Mouse (Mus musculus) heart, embryonic 11.5 days (tissue): ENCODE measurements around the gene Zfp37. TPM values are rescaled to one million over a fixed set of nuclear protein-coding genes. Genes with fewer than 3 reads are reported as not detected.
A peak's percentile ranks its signal among the peaks of the same experiment; 100 is the strongest.

Experiments
- ATAC-seq: fragments of 200-750 bp; cut with Nextera tagmentation; replicated peaks from 2 replicates; pipeline ENCODE4 v1.8.0; 2017; ENCODE audit warnings: moderate library complexity; ENCODE audit not compliant: insufficient number of reproducible peaks, low FRiP score, low TSS enrichment
- H3K27ac ChIP-seq: fragments of 300-500 bp; sonication (generic); 2 replicates; pipeline ENCODE4 v1.5.1; 2014; ENCODE audit warnings: mild to moderate bottlenecking, low read depth, low read length
- H3K27me3 ChIP-seq: fragments of 300-500 bp; sonication (generic); 2 replicates; pipeline ENCODE4 v1.6.1; 2014; ENCODE audit warnings: mild to moderate bottlenecking, low read length, mixed read lengths; ENCODE audit not compliant: control insufficient read depth, insufficient read depth
- H3K36me3 ChIP-seq: fragments of 300-500 bp; sonication (generic); 2 replicates; pipeline ENCODE4 v1.6.1; 2014; ENCODE audit warnings: mild to moderate bottlenecking, low read length, moderate library complexity, mixed read lengths; ENCODE audit not compliant: control insufficient read depth, insufficient read depth
- H3K4me1 ChIP-seq: fragments of 300-500 bp; sonication (generic); 2 replicates; pipeline ENCODE4 v1.6.1; 2014; ENCODE audit warnings: low read length; ENCODE audit not compliant: control insufficient read depth, insufficient read depth
- H3K4me2 ChIP-seq: fragments of 300-500 bp; sonication (generic); 2 replicates; pipeline ENCODE4 v1.6.1; 2014; ENCODE audit warnings: mild to moderate bottlenecking, moderate library complexity
- H3K4me3 ChIP-seq: fragments of 300-500 bp; sonication (generic); 2 replicates; pipeline ENCODE4 v1.5.1; 2014; ENCODE audit warnings: low read depth, low read length
- H3K9ac ChIP-seq: fragments of 300-500 bp; sonication (generic); 2 replicates; pipeline ENCODE4 v1.6.1; 2014; ENCODE audit warnings: mild to moderate bottlenecking, low read depth, low read length, moderate library complexity
- H3K9me3 ChIP-seq: fragments of 300-500 bp; sonication (generic); replicated peaks from 2 replicates; pipeline ENCODE4 v1.6.1; 2016; ENCODE audit warnings: low read length; ENCODE audit not compliant: control insufficient read depth
- WGBS: fragments of 180-500 bp; shearing (Covaris S2); extraction: QIAGEN DNeasy Blood & Tissue Kit; methylation state at CpG from one replicate; pipeline ENCODE4 v1.1.7; 2014; ENCODE audit not compliant: insufficient replicate concordance; 5-methylcytosine and 5-hydroxymethylcytosine counted together
- polyA plus RNA-seq: library from polyadenylated mRNA; unstranded; fragments of >200 nt; fragmentation: Nextera tagmentation; extraction: Ambion mirVana; gene quantifications from 2 replicates; pipeline ENCODE4 v1.2.1, GENCODE M21; 2014

Zfp37 gene
- polyA plus RNA-seq, 1 experiment from 2014 or later, result 8.9 TPM

DNA sequence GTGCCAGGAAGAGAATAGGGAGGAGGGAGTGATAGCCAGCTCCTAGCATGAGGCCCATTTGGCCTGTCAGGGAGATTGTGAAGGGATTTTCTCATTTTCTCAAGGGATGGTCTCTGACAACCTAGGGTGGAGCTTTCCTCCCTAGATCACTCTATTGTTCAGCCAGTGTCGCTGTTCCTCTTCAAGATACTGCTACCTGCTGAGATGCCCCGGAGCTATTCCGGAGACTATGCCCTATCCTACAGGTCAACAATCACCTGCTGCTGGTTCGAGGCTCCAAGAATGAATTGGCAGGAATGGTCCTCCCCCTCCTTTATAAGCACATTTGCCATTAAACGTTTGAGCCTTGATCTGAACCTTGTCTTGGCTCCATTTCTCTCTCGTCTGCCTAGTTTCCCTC, 9.7 kb upstream of the Zfp37 start:
- Histone ChIP-seq H3K36me3 (no peaks in the 10 kb centered on the region), H3K9ac (no peak overlapping the region), H3K4me3 (no peak overlapping the region), H3K27me3 (no peaks in the 10 kb centered on the region), H3K4me2 (no peak overlapping the region), H3K9me3 (peaks cover 3% of the 10 kb centered on the region; the same call in 1 of the 2 replicates), H3K27ac (no peak overlapping the region), H3K4me1 (no peaks in the 10 kb centered on the region)
- 66% methylated on average over 6 of the region's 6 CpGs for WGBS
- ATAC-seq, result no peak

- H3K4me1 ChIP-seq, result no peaks in the 10 kb centered on the region
- no peak overlapping the region for H3K4me3 ChIP-seq
- no peak overlapping the region for H3K9ac ChIP-seq
- WGBS, result 57% methylated on average over 1 of the region's 1 CpGs
- no peak for ATAC-seq
- no peak overlapping the region for H3K27ac ChIP-seq
- no peaks in the 10 kb centered on the region for H3K36me3 ChIP-seq
- H3K27me3 ChIP-seq, result no peaks in the 10 kb centered on the region
- H3K4me2 ChIP-seq, result no peak overlapping the region
- no peaks in the 10 kb centered on the region for H3K9me3 ChIP-seq
Observed at GRCm38 (mm10) chr4:62230153-62230552, 694 bp downstream of the Zfp37 start.

DNA sequence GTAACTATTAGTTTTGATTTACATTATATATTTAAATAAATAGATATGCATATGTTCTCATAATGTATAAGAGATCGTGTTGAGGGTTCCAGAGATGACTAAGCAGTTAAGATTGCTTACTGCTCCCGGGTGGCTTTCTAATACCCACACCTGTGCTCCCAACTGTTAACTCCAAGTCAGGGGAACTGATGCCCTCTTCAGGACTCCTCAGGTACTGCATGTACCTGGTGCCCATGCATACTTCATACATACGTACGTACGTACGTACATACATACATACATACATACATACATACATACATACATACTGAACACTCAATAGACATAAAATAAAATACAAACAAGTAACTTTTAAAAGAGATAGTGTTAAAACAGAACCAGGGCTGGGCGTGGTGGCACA, 1.4 kb downstream of the Zfp37 start:
- H3K4me2 ChIP-seq, result no peak overlapping the region
- no peak for ATAC-seq
- no peaks in the 10 kb centered on the region for H3K36me3 ChIP-seq
- no peaks in the 10 kb centered on the region for H3K9me3 ChIP-seq
- no peaks in the 10 kb centered on the region for H3K27me3 ChIP-seq
- no peak overlapping the region for H3K9ac ChIP-seq
- no peaks in the 10 kb centered on the region for H3K4me1 ChIP-seq
- 82% methylated on average over 7 of the region's 7 CpGs for WGBS
- H3K27ac ChIP-seq, result no peak overlapping the region
- no peak overlapping the region for H3K4me3 ChIP-seq

GRCm38 (mm10) chr4:62228391-62228790, 2.5 kb downstream of the Zfp37 start:
- Histone ChIP-seq H3K36me3 (no peaks in the 10 kb centered on the region), H3K27me3 (no peaks in the 10 kb centered on the region), H3K4me3 (no peak overlapping the region), H3K4me1 (no peaks in the 10 kb centered on the region), H3K9ac (no peak overlapping the region), H3K9me3 (no peaks in the 10 kb centered on the region), H3K4me2 (no peak overlapping the region), H3K27ac (no peak overlapping the region)
- ATAC-seq, result no peak
- WGBS, result 30% methylated on average over 10 of the region's 10 CpGs

- H3K4me1 ChIP-seq, result peaks cover 8% of the 10 kb centered on the region; the same call in 1 of the 2 replicates
- ATAC-seq, result no peak
- no peak overlapping the region for H3K4me3 ChIP-seq
- 72% methylated on average over 2 of the region's 2 CpGs for WGBS
- no peak overlapping the region for H3K4me2 ChIP-seq
- no peak overlapping the region for H3K27ac ChIP-seq
- H3K9ac ChIP-seq, result no peak overlapping the region
- H3K27me3 ChIP-seq, result no peaks in the 10 kb centered on the region
- no peaks in the 10 kb centered on the region for H3K36me3 ChIP-seq
- H3K9me3 ChIP-seq, result peaks cover 7% of the 10 kb centered on the region; the same call in 1 of the 2 replicates
Observed at GRCm38 (mm10) chr4:62213490-62213889, 17.4 kb downstream of the Zfp37 start.

GRCm38 (mm10) chr4:62210035-62210434, 20.8 kb downstream of the Zfp37 start:
- H3K27ac ChIP-seq, result no peak overlapping the region
- H3K9ac ChIP-seq, result no peak overlapping the region
- 32% methylated on average over 4 of the region's 4 CpGs for WGBS
- H3K4me1 ChIP-seq, result peaks cover 8% of the 10 kb centered on the region; the same call in 1 of the 2 replicates
- no peaks in the 10 kb centered on the region for H3K27me3 ChIP-seq
- no peak overlapping the region for H3K4me3 ChIP-seq
- no peak for ATAC-seq
- H3K4me2 ChIP-seq, result no peak overlapping the region
- H3K9me3 ChIP-seq, result no peaks in the 10 kb centered on the region
- no peaks in the 10 kb centered on the region for H3K36me3 ChIP-seq

- Histone ChIP-seq H3K4me3 (peak overlapping the region; percentile 64), H3K27ac (peak overlapping the region; percentile 80), H3K9ac (peak overlapping the region; percentile 81), H3K9me3 (no peaks in the 10 kb centered on the region), H3K27me3 (no peaks in the 10 kb centered on the region), H3K36me3 (peaks cover 2% of the 10 kb centered on the region; the same call in 1 of the 2 replicates), H3K4me2 (peak overlapping the region; percentile 70), H3K4me1 (peaks cover 8% of the 10 kb centered on the region; the same call in 1 of the 2 replicates)
- 4% methylated on average over 19 of the region's 19 CpGs for WGBS
- ATAC-seq, result peak; percentile 52
Observed at GRCm38 (mm10) chr4:62208696-62209380, 22.0 kb downstream of the Zfp37 start.

- H3K9me3 ChIP-seq, result no peaks in the 10 kb centered on the region
- peak; percentile 92 for ATAC-seq
- peak overlapping the region; percentile 70 for H3K4me2 ChIP-seq
- peak overlapping the region; percentile 64 for H3K4me3 ChIP-seq
- WGBS, result 1% methylated on average over 45 of the region's 45 CpGs
- H3K27me3 ChIP-seq, result no peaks in the 10 kb centered on the region
- peak overlapping the region; percentile 81 for H3K9ac ChIP-seq
- H3K36me3 ChIP-seq, result peaks cover 9% of the 10 kb centered on the region
- peak overlapping the region; percentile 80 for H3K27ac ChIP-seq
- H3K4me1 ChIP-seq, result peaks cover 8% of the 10 kb centered on the region; the same call in 1 of the 2 replicates
Observed at GRCm38 (mm10) chr4:62207851-62208695, 22.8 kb downstream of the Zfp37 start.
